Mouse (Mus musculus): ENCODE data around the gene Efna5.

- TF ChIP-seq CTCF (IDR thresholded peaks at IDR 0.05; ENCODE audit: low read depth, low read length), result no peak
- TF ChIP-seq GATA1 (IDR thresholded peaks at IDR 0.05; ENCODE audit: borderline replicate concordance, low read length), result no peak
Observed at GRCm38 (mm10) chr17:62691201-62691715, 189.9 kb downstream of the Efna5 start.
